Mouse (Mus musculus) hindbrain, embryonic 11.5 days (tissue): ENCODE data around the gene Adcy2. TPM values are rescaled to one million over a fixed set of nuclear protein-coding genes. Genes with fewer than 3 reads are reported as not detected.

Source experiments
- ATAC-seq: fragments of 200-750 bp; cut with Nextera tagmentation; 2 replicates; pipeline ENCODE4 v1.8.0; 2017; ENCODE audit warnings: mild to moderate bottlenecking, moderate TSS enrichment, moderate library complexity; ENCODE audit not compliant: low FRiP score
- DNase-seq: peaks from one replicate; pipeline ENCODE4 v3.0.0-alpha.2; 2015; ENCODE audit warnings: low spot score
- H3K27ac ChIP-seq: fragments of 300-500 bp; sonication (generic); 2 replicates; pipeline ENCODE4 v1.5.1; 2014; ENCODE audit warnings: mild to moderate bottlenecking, low read depth, low read length
- H3K27me3 ChIP-seq: fragments of 300-500 bp; sonication (generic); 2 replicates; pipeline ENCODE4 v1.6.1; 2014; ENCODE audit warnings: mild to moderate bottlenecking, low read length, moderate library complexity, mixed read lengths; ENCODE audit not compliant: control insufficient read depth, insufficient read depth
- H3K36me3 ChIP-seq: fragments of 300-500 bp; sonication (generic); 2 replicates; pipeline ENCODE4 v1.6.1; 2014; ENCODE audit warnings: mild to moderate bottlenecking, low read length, moderate library complexity, mixed read lengths; ENCODE audit not compliant: control insufficient read depth, insufficient read depth
- H3K4me1 ChIP-seq: fragments of 300-500 bp; sonication (generic); replicated peaks from 2 replicates; pipeline ENCODE4 v1.6.1; 2014; ENCODE audit warnings: low read length, mixed read lengths; ENCODE audit not compliant: control insufficient read depth, insufficient read depth
- H3K4me2 ChIP-seq: fragments of 300-500 bp; sonication (generic); replicated peaks from 2 replicates; pipeline ENCODE4 v1.6.1; 2014; ENCODE audit warnings: mild to moderate bottlenecking, low read depth, low read length
- H3K4me3 ChIP-seq: fragments of 300-500 bp; sonication (generic); 2 replicates; pipeline ENCODE4 v1.5.1; 2014; ENCODE audit warnings: low read depth, low read length
- H3K9ac ChIP-seq: fragments of 300-500 bp; sonication (generic); 2 replicates; pipeline ENCODE4 v1.6.1; 2014; ENCODE audit warnings: low read depth, low read length
- H3K9me3 ChIP-seq: fragments of 300-500 bp; sonication (generic); 2 replicates; pipeline ENCODE4 v1.6.1; 2016; ENCODE audit warnings: low read length; ENCODE audit not compliant: control insufficient read depth
- WGBS: fragments of 180-500 bp; shearing (Covaris S2); extraction: QIAGEN DNeasy Blood & Tissue Kit; methylation state at CpG from one replicate; pipeline ENCODE4 v1.1.7; 2014; 5-methylcytosine and 5-hydroxymethylcytosine counted together
- polyA plus RNA-seq: library from polyadenylated mRNA; unstranded; fragments of >200 nt; fragmentation: Nextera tagmentation; extraction: Ambion mirVana; gene quantifications from 2 replicates; pipeline ENCODE4 v1.2.1, GENCODE M21; 2014

The Adcy2 gene
- polyA plus RNA-seq, 1 experiment from 2014 or later, result 3.3 TPM

DNA sequence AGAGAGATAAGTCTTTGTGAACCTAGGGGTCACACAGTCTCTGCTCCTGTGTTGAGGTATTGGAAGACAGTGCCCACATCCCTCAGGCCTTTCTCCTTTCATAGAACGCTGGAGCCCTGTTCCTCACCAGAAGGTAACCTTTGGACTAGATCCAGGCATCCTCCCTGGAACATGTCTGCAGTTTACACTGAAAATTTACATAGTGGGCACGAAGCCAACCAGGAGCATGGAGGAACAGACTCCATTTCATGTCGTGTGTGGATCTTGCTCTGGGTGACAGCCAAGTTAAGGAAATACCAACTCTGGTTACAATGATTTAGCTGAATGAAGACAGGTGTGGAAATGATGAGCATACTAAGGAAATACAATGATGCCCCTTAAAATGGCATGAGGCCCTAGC lies 2.7 kb downstream of the Adcy2 start:
- Histone ChIP-seq H3K9me3 (no peaks in the 10 kb centered on the region), H3K4me2 (no peak overlapping the region), H3K27me3 (peaks cover 9% of the 10 kb centered on the region), H3K4me1 (0 out of 2 replicates have a peak, but pooled peaks cover 2% of the 10 kb centered on the region), H3K27ac (no peak overlapping the region), H3K9ac (no peak overlapping the region), H3K36me3 (no peaks in the 10 kb centered on the region), H3K4me3 (no peak overlapping the region)
- no peak for DNase-seq
- ATAC-seq, result no peak
- 87% methylated on average over 3 of the region's 3 CpGs for WGBS

- Histone ChIP-seq H3K36me3 (no peaks in the 10 kb centered on the region), H3K27ac (no peak overlapping the region), H3K27me3 (no peaks in the 10 kb centered on the region), H3K9ac (no peak overlapping the region), H3K9me3 (no peaks in the 10 kb centered on the region), H3K4me2 (no peak overlapping the region), H3K4me3 (no peak overlapping the region), H3K4me1 (no peaks in the 10 kb centered on the region)
- DNase-seq, result no peak
- WGBS, result 94% methylated on average over 2 of the region's 2 CpGs
- no peak for ATAC-seq
Measured at GRCm38 (mm10) chr13:68985789-68986188, 13.6 kb downstream of the Adcy2 start.

GRCm38 (mm10) chr13:68984000-68984399 lies 15.3 kb downstream of the Adcy2 start:
- no peaks in the 10 kb centered on the region for H3K4me1 ChIP-seq
- 82% methylated on average over 15 of the region's 15 CpGs for WGBS
- H3K36me3 ChIP-seq, result no peaks in the 10 kb centered on the region
- DNase-seq, result no peak
- no peaks in the 10 kb centered on the region for H3K27me3 ChIP-seq
- no peaks in the 10 kb centered on the region for H3K9me3 ChIP-seq
- H3K27ac ChIP-seq, result no peak overlapping the region
- no peak overlapping the region for H3K4me2 ChIP-seq
- no peak for ATAC-seq
- no peak overlapping the region for H3K9ac ChIP-seq
- H3K4me3 ChIP-seq, result no peak overlapping the region

GRCm38 (mm10) chr13:68981048-68981447 lies 18.3 kb downstream of the Adcy2 start:
- 88% methylated on average over 2 of the region's 2 CpGs for WGBS
- no peaks in the 10 kb centered on the region for H3K36me3 ChIP-seq
- no peak overlapping the region for H3K9ac ChIP-seq
- no peaks in the 10 kb centered on the region for H3K4me1 ChIP-seq
- no peak for ATAC-seq
- no peak overlapping the region for H3K4me3 ChIP-seq
- no peak overlapping the region for H3K27ac ChIP-seq
- H3K4me2 ChIP-seq, result no peak overlapping the region
- H3K9me3 ChIP-seq, result no peaks in the 10 kb centered on the region
- H3K27me3 ChIP-seq, result no peaks in the 10 kb centered on the region
- no peak for DNase-seq

GRCm38 (mm10) chr13:68973143-68973542 lies 26.2 kb downstream of the Adcy2 start:
- 37% methylated on average over 3 of the region's 3 CpGs for WGBS
- Histone ChIP-seq H3K4me3 (no peak overlapping the region), H3K36me3 (no peaks in the 10 kb centered on the region), H3K4me1 (no peaks in the 10 kb centered on the region), H3K27me3 (no peaks in the 10 kb centered on the region), H3K9ac (no peak overlapping the region), H3K27ac (no peak overlapping the region), H3K4me2 (no peak overlapping the region), H3K9me3 (no peaks in the 10 kb centered on the region)
- DNase-seq (no peak), ATAC-seq (no peak)

DNA sequence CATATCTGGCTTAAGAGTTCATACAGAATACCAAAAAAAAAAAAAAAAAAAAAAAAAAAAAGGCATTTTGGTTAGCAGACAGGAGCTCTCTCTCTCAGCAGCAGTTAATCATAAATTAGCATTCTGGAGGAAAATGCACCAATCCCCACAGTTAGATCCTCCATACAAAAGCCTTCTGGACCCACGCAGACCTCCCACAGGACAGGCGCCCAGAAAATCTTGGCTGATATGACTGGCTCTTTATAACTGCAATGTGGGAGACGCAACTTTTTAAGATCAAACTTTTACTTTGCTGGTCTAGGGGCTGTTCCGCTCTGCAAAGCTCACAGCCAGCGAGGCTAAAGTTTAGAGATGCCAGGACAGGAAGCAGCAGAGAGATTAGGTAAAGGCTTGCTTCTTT lies 37.8 kb downstream of the Adcy2 start:
- no peak overlapping the region for H3K27ac ChIP-seq
- no peak overlapping the region for H3K4me3 ChIP-seq
- H3K36me3 ChIP-seq, result no peaks in the 10 kb centered on the region
- no peak for ATAC-seq
- no peaks in the 10 kb centered on the region for H3K9me3 ChIP-seq
- WGBS, result 94% methylated on average over 5 of the region's 5 CpGs
- no peaks in the 10 kb centered on the region for H3K27me3 ChIP-seq
- H3K4me1 ChIP-seq, result no peaks in the 10 kb centered on the region
- no peak overlapping the region for H3K4me2 ChIP-seq
- DNase-seq, result no peak
- no peak overlapping the region for H3K9ac ChIP-seq

- 77% methylated on average over 6 of the region's 6 CpGs for WGBS
- no peaks in the 10 kb centered on the region for H3K36me3 ChIP-seq
- no peaks in the 10 kb centered on the region for H3K9me3 ChIP-seq
- H3K4me1 ChIP-seq, result no peaks in the 10 kb centered on the region
- no peak overlapping the region for H3K4me3 ChIP-seq
- no peaks in the 10 kb centered on the region for H3K27me3 ChIP-seq
- ATAC-seq (no peak), DNase-seq (no peak)
- no peak overlapping the region for H3K27ac ChIP-seq
- no peak overlapping the region for H3K9ac ChIP-seq
- H3K4me2 ChIP-seq, result no peak overlapping the region
Measured at GRCm38 (mm10) chr13:68960513-68960912, 38.8 kb downstream of the Adcy2 start.

GRCm38 (mm10) chr13:68959406-68959805 lies 39.9 kb downstream of the Adcy2 start:
- ATAC-seq, result no peak
- WGBS, result 92% methylated on average over 4 of the region's 4 CpGs
- DNase-seq, result no peak

DNA sequence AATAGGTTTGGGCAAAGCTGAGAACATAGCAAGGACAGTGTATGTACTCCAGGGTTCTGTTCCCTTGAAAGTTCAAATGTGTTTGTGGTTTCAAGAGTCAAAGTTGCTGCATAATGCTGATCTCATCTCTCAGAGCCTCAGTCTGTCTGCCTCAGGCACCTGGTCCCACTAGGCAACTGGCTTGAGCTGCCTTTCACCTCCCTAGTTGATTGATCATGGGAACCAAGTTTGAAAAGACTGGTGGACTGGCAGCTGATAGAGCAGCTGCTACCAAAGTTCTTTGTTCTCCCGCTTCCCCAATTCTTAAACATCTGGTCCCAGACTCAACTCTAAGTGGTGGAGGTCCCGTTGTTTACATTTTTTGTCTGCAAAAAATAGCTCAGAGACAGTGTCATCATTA lies 56.6 kb downstream of the Adcy2 start:
- Histone ChIP-seq H3K27me3 (no peaks in the 10 kb centered on the region), H3K36me3 (no peaks in the 10 kb centered on the region), H3K9me3 (no peaks in the 10 kb centered on the region), H3K4me1 (no peaks in the 10 kb centered on the region), H3K4me2 (no peak overlapping the region), H3K9ac (no peak overlapping the region), H3K27ac (no peak overlapping the region), H3K4me3 (no peak overlapping the region)
- 34% methylated on average over 2 of the region's 2 CpGs for WGBS
- ATAC-seq, result peak; percentile 68
- DNase-seq, result peak; percentile 4

More at GRCm38 (mm10) chr13:68959406-68959805, 39.9 kb downstream of the Adcy2 start:
- no peak overlapping the region for H3K4me2 ChIP-seq
- H3K4me1 ChIP-seq, result no peaks in the 10 kb centered on the region
- H3K9ac ChIP-seq, result no peak overlapping the region
- no peak overlapping the region for H3K27ac ChIP-seq
- H3K27me3 ChIP-seq, result no peaks in the 10 kb centered on the region
- H3K4me3 ChIP-seq, result no peak overlapping the region
- H3K9me3 ChIP-seq, result no peaks in the 10 kb centered on the region
- H3K36me3 ChIP-seq, result no peaks in the 10 kb centered on the region
